Mouse (Mus musculus) ES-E14 (cell line): ENCODE data around the gene Gm10337.

Experiments used
- HCFC1 ChIP-seq: IDR thresholded peaks from 2 replicates; pipeline ENCODE4 v1.6.1; 2012; ENCODE audit warnings: low read length, inconsistent platforms, borderline replicate concordance; ENCODE audit not compliant: insufficient read depth
- MAFK ChIP-seq: IDR thresholded peaks from 2 replicates; pipeline ENCODE4 v1.6.1; 2014; ENCODE audit warnings: mild to moderate bottlenecking, low read depth, low read length, inconsistent platforms; ENCODE audit not compliant: insufficient read depth
- ZC3H11A ChIP-seq: IDR thresholded peaks from 2 replicates; pipeline ENCODE4 v1.6.1; 2012; ENCODE audit warnings: low read depth, mild to moderate bottlenecking, inconsistent platforms, low read length, borderline replicate concordance

DNA sequence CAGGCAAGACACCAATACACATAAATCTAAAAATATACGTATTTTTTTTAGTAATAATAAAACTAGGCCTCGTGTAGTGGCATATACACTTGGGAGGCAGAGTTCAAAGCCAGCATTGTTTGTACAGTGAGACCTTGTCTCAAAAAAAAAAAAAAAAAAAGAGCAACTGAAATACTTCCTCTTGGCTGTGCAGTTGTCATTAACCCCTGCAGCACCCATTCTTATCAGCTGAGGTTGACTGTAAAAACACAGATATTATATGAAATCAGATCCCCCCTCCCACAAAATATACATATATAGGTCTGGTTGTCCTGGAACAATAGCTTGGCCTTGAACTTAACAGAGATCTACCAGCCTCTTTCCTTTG, 2.9 kb downstream of the Gm10337 start:
- TF ChIP-seq HCFC1, result no peak
- no peak for TF ChIP-seq ZC3H11A
- TF ChIP-seq MAFK, result no peak
